Mouse (Mus musculus) heart, embryonic 12.5 days (tissue): ENCODE data around the gene Hsd17b14. TPM values are rescaled to one million over a fixed set of nuclear protein-coding genes. Genes with fewer than 3 reads are reported as not detected.
A peak's percentile ranks its signal among the peaks of the same experiment; 100 is the strongest.

Source experiments
- ATAC-seq: fragments of 200-750 bp; cut with Nextera tagmentation; 2 replicates; pipeline ENCODE4 v1.8.0; 2017; ENCODE audit warnings: moderate TSS enrichment, moderate library complexity; ENCODE audit not compliant: insufficient number of reproducible peaks, low FRiP score
- H3K27ac ChIP-seq: fragments of 300-500 bp; sonication (generic); 2 replicates; pipeline ENCODE4 v1.5.1; 2016; ENCODE audit warnings: mild to moderate bottlenecking, moderate library complexity; ENCODE audit not compliant: poor library complexity, severe bottlenecking
- H3K27me3 ChIP-seq: fragments of 300-500 bp; sonication (generic); replicated peaks from 2 replicates; pipeline ENCODE4 v1.6.1; 2016; ENCODE audit warnings: mild to moderate bottlenecking, moderate library complexity
- H3K36me3 ChIP-seq: fragments of 300-500 bp; sonication (generic); 2 replicates; pipeline ENCODE4 v1.6.1; 2016; ENCODE audit warnings: mild to moderate bottlenecking, moderate library complexity
- H3K4me1 ChIP-seq: fragments of 300-500 bp; sonication (generic); replicated peaks from 2 replicates; pipeline ENCODE4 v1.6.1; 2016; ENCODE audit warnings: mild to moderate bottlenecking
- H3K4me2 ChIP-seq: fragments of 300-500 bp; sonication (generic); 2 replicates; pipeline ENCODE4 v1.6.1; 2016; ENCODE audit warnings: mild to moderate bottlenecking, moderate library complexity
- H3K4me3 ChIP-seq: fragments of 300-500 bp; sonication (generic); 2 replicates; pipeline ENCODE4 v1.5.1; 2016; ENCODE audit warnings: mild to moderate bottlenecking
- H3K9ac ChIP-seq: fragments of 300-500 bp; sonication (generic); 2 replicates; pipeline ENCODE4 v1.6.1; 2016; ENCODE audit warnings: mild to moderate bottlenecking, moderate library complexity
- H3K9me3 ChIP-seq: fragments of 300-500 bp; sonication (generic); replicated peaks from 2 replicates; pipeline ENCODE4 v1.6.1; 2016; ENCODE audit warnings: mild to moderate bottlenecking, moderate library complexity
- WGBS: fragments of 180-500 bp; shearing (Covaris S2); methylation state at CpG from one replicate; pipeline ENCODE4 v1.1.7; 2016; 5-methylcytosine and 5-hydroxymethylcytosine counted together
- polyA plus RNA-seq: library from polyadenylated mRNA; unstranded; fragments of >200 nt; fragmentation: Nextera tagmentation; extraction: Ambion mirVana; gene quantifications from 2 replicates; pipeline ENCODE4 v1.2.1, GENCODE M21; 2016

Gene Hsd17b14
- polyA plus RNA-seq, 1 experiment from 2014 or later, result 0.70 TPM

DNA sequence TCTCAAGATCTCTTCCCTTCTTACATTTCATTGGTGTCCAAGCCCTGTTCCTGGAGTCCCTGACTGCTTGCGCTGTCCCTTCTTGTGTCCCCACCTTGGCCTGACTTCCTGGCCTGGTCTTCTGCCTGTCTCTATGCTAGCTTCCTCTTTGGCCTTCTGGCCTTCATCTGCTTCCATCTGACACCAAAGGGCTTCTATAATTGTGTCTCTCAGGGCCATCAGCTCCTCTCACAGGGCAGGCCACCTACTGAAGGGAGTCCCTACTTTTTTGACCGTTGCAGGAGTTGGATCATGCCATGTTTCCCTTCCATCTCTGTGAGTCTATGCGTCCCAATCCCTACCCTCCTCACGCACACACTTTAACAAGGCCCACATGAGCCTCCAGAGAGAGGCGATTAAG lies 35.2 kb downstream of the Hsd17b14 start:
- Histone ChIP-seq H3K4me2 (0 out of 2 replicates have a peak overlapping the region, but pooled peaks have one; percentile 63), H3K9ac (peak overlapping the region; percentile 52; the same call in 1 of the 2 replicates), H3K4me1 (peaks cover 10% of the 10 kb centered on the region; the same call in 1 of the 2 replicates), H3K4me3 (no peak overlapping the region), H3K9me3 (0 out of 2 replicates have a peak, but pooled peaks cover 3% of the 10 kb centered on the region), H3K27me3 (no peaks in the 10 kb centered on the region), H3K36me3 (peaks cover 31% of the 10 kb centered on the region), H3K27ac (no peak overlapping the region)
- 90% methylated on average over 5 of the region's 5 CpGs for WGBS
- ATAC-seq, result no peak

DNA sequence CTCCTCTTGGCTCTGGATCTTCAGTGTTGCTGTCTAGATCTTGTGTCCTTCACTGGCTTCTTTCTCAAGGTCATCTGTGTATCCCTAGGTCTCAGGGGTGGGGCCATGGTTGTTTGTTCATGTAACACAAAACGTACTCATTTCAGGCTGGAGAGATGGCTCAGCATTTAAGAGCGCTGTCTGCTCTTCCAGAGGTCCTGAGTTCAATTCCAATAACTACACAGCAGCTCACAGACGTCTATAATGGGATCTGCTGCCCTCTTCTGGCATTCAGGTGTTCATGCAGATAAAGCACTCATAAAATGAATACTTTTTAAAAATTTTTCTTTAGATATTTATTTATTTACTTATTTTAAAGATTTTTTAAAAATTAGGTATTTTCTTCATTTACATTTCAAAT lies 36.2 kb downstream of the Hsd17b14 start:
- no peak for ATAC-seq
- Histone ChIP-seq H3K4me1 (peaks cover 14% of the 10 kb centered on the region), H3K9me3 (0 out of 2 replicates have a peak, but pooled peaks cover 3% of the 10 kb centered on the region), H3K9ac (no peak overlapping the region), H3K4me3 (no peak overlapping the region), H3K4me2 (no peak overlapping the region), H3K27ac (no peak overlapping the region), H3K27me3 (no peaks in the 10 kb centered on the region), H3K36me3 (peaks cover 21% of the 10 kb centered on the region)
- 62% methylated on average over 3 of the region's 3 CpGs for WGBS

DNA sequence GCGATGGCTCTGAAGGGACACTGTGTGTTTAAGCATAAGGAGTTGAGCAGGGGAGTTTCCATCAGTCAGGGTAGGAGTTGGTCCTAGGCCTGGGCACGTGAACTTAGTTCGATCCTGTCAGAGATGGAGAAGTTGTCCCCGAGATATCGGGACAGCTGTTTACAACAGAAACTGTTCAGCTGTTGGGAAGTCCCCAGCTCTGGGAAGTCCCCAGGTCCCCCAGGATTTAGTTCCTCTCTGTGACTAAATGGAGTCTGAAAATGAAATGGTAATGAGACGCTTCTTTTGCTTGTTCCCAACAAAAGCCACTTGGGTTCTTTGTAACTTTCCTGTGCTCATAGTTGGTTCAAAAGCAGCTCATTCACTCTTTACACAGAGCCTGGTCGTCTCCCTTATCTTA lies 37.2 kb downstream of the Hsd17b14 start:
- H3K27me3 ChIP-seq, result no peaks in the 10 kb centered on the region
- no peak overlapping the region for H3K9ac ChIP-seq
- H3K9me3 ChIP-seq, result no peaks in the 10 kb centered on the region
- no peak overlapping the region for H3K27ac ChIP-seq
- ATAC-seq, result no peak
- WGBS, result 75% methylated on average over 7 of the region's 7 CpGs
- H3K36me3 ChIP-seq, result peaks cover 12% of the 10 kb centered on the region
- H3K4me1 ChIP-seq, result peaks cover 21% of the 10 kb centered on the region
- H3K4me2 ChIP-seq, result no peak overlapping the region
- H3K4me3 ChIP-seq, result no peak overlapping the region

DNA sequence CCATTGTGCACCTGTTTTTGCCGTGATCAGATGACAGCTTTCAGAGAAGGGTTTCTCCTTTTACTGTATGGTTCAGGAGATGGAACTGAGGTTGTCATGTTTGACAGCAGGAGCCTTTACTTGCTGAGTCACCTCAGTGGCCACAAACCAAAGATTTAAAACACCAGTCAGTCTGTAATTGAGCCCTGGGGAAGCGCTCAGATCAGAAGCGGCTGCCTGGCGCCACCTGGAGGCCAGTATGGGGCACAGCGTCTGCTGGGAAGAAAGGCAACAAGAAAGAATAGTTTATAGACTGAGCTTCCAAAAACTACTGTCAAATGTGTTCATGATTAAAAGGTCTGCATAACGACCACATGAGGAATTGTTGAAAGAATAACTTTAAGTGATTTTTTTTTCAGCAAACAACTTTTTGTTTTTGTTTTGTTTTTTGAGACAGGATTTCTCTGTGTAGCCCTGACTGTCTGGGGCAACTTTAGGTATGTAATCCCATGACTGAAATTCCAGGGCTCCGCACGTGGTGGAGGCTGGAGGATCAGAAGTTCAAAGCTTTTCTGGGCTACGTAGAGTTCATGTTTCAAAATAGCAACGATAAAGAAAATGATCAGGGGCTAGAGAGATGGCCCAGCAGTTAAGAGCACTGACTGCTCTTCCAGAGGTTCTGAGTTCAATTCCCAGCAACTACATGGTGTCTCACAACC lies 38.6 kb downstream of the Hsd17b14 start:
- Histone ChIP-seq H3K4me1 (peaks cover 21% of the 10 kb centered on the region), H3K36me3 (peaks cover under 1% of the 10 kb centered on the region; the same call in 1 of the 2 replicates), H3K4me3 (no peak overlapping the region), H3K27me3 (no peaks in the 10 kb centered on the region), H3K27ac (no peak overlapping the region), H3K4me2 (no peak overlapping the region), H3K9ac (no peak overlapping the region), H3K9me3 (no peaks in the 10 kb centered on the region)
- WGBS, result 16% methylated on average over 10 of the region's 10 CpGs
- no peak for ATAC-seq

DNA sequence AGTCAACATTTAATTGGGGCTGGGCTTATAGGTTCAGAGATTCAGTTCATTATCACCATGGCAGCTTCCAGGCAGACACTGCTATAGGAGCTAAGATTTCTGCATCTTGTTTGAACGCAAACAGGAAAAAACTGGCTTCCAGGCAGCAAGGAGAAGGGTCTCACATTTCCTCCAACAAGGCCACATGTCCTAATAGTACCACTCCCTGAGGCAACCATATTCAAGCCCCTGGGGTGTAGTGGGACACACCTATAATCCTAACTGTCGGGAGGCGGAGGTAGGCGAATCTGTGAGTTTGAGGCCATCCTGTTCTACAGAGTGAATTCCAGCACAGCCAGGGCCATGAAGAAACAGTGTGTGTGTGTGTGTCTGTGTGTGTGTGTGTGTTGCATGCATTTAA lies 40.5 kb downstream of the Hsd17b14 start:
- Histone ChIP-seq H3K27ac (no peak overlapping the region), H3K36me3 (no peaks in the 10 kb centered on the region), H3K27me3 (no peaks in the 10 kb centered on the region), H3K4me3 (no peak overlapping the region), H3K4me2 (no peak overlapping the region), H3K9me3 (no peaks in the 10 kb centered on the region), H3K9ac (no peak overlapping the region), H3K4me1 (peaks cover 15% of the 10 kb centered on the region)
- 80% methylated on average over 4 of the region's 4 CpGs for WGBS
- no peak for ATAC-seq

DNA sequence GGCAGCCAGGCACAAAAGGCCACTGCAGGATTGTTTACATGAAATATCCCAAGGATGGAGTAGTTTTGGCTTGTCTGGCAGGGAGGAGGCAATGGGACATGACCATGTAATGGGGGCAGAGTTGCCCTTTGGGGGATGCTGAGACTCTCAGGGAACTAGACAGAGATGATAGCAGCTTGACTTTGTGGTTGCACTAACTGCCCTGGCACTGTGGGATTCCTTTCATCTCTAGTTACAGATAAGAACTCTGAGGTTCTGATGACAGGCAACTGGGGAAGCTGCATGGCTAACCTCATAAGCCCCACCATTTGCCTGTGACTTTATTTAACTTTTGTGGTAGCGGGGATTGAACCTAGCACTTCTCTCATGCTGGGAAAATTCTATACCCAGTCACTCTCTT lies 41.4 kb downstream of the Hsd17b14 start:
- Histone ChIP-seq H3K27me3 (no peaks in the 10 kb centered on the region), H3K9ac (no peak overlapping the region), H3K27ac (no peak overlapping the region), H3K36me3 (no peaks in the 10 kb centered on the region), H3K4me3 (no peak overlapping the region), H3K9me3 (no peaks in the 10 kb centered on the region), H3K4me1 (peaks cover 15% of the 10 kb centered on the region), H3K4me2 (no peak overlapping the region)
- 47% methylated on average over 1 of the region's 1 CpGs for WGBS
- no peak for ATAC-seq

DNA sequence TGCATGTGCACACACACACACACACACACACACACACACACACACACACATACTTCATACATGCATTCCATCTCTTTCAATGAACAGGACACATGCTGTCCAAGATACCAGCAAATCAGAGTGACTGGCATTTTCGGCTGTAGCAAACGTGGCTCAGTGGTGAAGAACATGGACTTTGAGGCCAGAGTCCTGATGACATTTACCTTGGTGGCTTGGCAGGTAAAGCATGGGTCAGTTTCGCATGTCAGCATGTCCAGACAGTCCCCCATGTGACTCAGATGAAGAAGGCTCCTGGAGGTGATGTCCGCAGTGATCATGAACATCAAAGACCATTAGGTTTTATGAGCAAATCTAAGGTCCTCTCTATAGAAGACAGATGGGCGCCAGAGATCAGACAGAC lies 42.3 kb downstream of the Hsd17b14 start:
- WGBS, result 86% methylated on average over 5 of the region's 5 CpGs

DNA sequence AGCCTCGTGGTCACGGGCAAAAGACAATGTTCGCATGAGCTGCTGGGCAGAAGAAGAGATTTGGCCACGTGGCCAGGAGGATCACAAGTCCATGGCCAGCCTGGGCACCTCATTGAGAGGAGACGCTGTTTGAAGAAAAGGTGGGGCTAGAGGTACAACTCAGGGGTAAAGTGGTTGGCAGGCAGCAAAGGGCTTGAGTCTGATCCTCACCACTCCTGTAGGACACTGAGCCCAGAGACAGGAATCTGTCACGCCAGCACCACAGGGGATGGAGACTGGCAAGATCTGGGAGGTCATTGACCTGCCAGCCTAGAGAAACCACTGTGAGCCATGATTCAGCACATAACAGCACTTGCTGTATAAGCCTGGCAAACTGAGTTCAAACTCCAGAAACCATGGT lies 42.8 kb downstream of the Hsd17b14 start:
- Histone ChIP-seq H3K4me2 (no peak overlapping the region), H3K9me3 (no peaks in the 10 kb centered on the region), H3K36me3 (no peaks in the 10 kb centered on the region), H3K4me1 (peaks cover 15% of the 10 kb centered on the region), H3K4me3 (no peak overlapping the region), H3K9ac (no peak overlapping the region), H3K27ac (no peak overlapping the region), H3K27me3 (no peaks in the 10 kb centered on the region)
- no peak for ATAC-seq
- 82% methylated on average over 6 of the region's 6 CpGs for WGBS

More for the DNA sequence above, 42.3 kb downstream of the Hsd17b14 start:
- Histone ChIP-seq H3K4me1 (peaks cover 15% of the 10 kb centered on the region), H3K4me3 (no peak overlapping the region), H3K27me3 (no peaks in the 10 kb centered on the region), H3K9me3 (no peaks in the 10 kb centered on the region), H3K36me3 (no peaks in the 10 kb centered on the region), H3K9ac (no peak overlapping the region), H3K27ac (no peak overlapping the region), H3K4me2 (no peak overlapping the region)
- ATAC-seq, result no peak

DNA sequence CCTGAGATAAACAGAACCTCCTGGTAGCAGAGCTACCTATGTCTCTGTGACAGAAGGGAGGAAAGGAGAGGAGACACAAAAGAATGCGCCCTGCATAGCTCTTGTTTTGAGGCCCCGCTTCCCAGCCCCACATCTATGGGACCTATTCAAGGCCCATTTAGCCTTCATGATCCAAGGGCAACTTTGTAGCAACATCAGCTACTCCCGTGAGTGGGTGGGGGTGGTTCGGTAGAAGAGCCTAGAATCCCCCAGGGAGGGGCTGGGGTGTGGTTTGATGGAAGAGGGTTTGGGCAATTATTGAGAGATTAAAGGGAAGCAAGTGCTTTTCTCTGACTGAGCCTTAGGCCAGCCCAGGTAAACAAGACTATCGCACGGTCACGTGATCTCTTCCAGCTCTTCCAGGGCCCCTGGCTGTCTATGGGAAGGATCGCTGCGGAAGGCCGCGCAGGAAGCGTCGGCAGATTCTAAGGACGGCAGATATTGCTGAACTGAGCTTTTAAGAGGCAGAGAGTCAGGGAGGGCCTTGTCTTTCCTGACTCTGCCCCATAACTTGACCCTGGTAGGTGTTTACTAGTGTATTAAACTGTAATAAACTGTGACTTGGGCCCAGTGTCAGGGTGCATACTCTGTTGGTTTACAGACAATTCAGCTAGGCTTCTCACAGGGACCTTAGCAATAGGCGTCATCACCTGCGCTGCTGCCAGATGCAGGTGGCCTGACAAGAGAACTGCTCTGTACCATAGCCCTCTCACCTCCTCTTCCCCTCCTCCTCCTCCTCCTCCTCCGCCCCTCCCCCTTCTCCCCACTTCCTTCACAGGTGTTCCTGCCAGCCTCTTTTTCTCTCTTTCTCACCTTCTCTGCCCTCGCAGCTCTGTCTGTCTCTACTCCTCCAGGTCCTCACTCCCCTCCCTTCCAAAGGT lies 44.5 kb downstream of the Hsd17b14 start:
- H3K9ac ChIP-seq, result no peak overlapping the region
- WGBS, result 41% methylated on average over 18 of the region's 18 CpGs

DNA sequence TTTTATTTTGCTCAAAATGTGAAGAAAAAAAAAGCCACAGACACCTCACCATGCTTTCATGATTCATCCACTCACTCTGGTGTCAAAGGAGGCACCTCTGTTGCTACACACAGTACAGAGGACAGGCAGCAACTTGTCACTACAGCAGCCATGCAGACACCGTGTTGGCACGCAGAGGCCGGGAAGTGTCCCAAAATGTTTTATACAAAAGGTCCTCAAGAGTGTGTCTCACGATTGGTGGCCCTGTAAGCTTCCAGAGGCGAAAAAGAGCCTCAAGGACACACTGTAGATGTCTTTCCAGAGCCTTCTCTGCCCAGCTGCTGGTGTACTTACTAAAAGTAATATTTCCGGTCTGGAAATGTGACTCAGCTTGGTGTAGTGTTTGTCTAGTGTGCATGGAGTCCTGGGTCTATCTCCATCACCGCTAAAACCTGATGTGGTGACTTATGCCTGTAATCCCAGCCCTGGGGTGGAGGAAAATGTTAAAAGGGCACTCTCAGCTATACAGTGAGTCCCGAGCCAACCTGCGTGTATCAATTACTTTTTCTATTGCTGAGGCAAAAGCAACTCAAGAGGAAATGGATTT lies 51.1 kb downstream of the Hsd17b14 start:
- H3K27ac ChIP-seq, result no peak overlapping the region
- H3K4me2 ChIP-seq, result no peak overlapping the region
- no peaks in the 10 kb centered on the region for H3K9me3 ChIP-seq
- no peaks in the 10 kb centered on the region for H3K36me3 ChIP-seq
- H3K4me3 ChIP-seq, result no peak overlapping the region
- no peak overlapping the region for H3K9ac ChIP-seq
- 76% methylated on average over 9 of the region's 9 CpGs for WGBS
- H3K4me1 ChIP-seq, result no peaks in the 10 kb centered on the region
- no peak for ATAC-seq
- no peaks in the 10 kb centered on the region for H3K27me3 ChIP-seq

More for the DNA sequence above, 44.5 kb downstream of the Hsd17b14 start:
- Histone ChIP-seq H3K4me2 (peak overlapping the region; percentile 38), H3K27me3 (no peaks in the 10 kb centered on the region), H3K36me3 (no peaks in the 10 kb centered on the region), H3K4me1 (peaks cover 15% of the 10 kb centered on the region), H3K27ac (no peak overlapping the region), H3K4me3 (no peak overlapping the region), H3K9me3 (no peaks in the 10 kb centered on the region)
- ATAC-seq, result no peak

DNA sequence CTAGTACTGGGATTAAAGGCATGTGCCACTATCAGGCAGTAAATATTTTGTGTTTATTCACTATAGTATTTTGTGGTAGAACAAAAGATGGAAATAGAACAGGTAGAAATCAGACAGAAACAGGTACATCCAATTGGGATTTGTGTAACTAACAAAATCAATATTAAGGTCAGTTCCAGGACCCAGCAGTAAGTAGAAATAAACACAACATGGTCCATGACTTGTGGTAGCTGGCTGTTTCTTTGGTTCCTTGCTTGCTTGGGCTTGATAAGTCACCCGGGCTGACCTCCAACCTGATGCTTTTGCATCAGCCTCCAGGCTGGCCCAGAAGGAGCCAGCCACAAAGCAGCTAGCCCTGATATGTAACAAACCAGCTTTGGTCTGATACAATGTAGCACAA lies 54.8 kb downstream of the Hsd17b14 start:
- no peak overlapping the region for H3K4me3 ChIP-seq
- 71% methylated on average over 1 of the region's 1 CpGs for WGBS
- no peaks in the 10 kb centered on the region for H3K9me3 ChIP-seq
- H3K27me3 ChIP-seq, result peaks cover 7% of the 10 kb centered on the region
- H3K4me1 ChIP-seq, result no peaks in the 10 kb centered on the region
- no peak overlapping the region for H3K9ac ChIP-seq
- no peak for ATAC-seq
- H3K27ac ChIP-seq, result no peak overlapping the region
- no peaks in the 10 kb centered on the region for H3K36me3 ChIP-seq
- no peak overlapping the region for H3K4me2 ChIP-seq
